In the genomic region with DNA sequence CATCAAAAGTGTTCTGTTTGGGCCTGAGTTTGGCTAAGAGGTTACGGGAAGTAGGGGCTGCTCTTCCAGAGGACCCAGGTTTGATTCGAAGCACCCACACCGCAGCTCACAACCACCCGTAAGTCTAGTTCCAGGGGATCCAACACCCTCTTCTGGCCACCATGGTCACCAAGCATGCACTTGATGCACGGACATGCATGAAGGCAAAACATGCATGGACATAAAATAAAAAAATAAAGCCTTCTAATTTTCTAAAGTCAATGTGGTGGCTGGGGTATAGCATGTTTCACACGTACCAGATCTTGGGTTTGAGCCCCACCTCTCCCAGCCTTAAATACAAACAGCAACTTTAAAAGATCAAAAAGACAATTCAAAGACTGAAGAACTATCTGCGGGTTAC, we compare ENCODE assay signal across 29 mouse cellular contexts. TPM values are rescaled to one million over a fixed set of nuclear protein-coding genes. Genes with fewer than 3 reads are reported as not detected.
"Had no signal": no experiment of that assay in that cellular context is flagged by ENCODE, and none has a peak within 500 bp of the region (broad histone marks: within the 10 kb centered on the region; RNA-seq: fewer than 3 reads in every experiment).

No protein-coding gene starts in this region.

- H3K9ac ChIP-seq: heart, embryonic 12.5 days; hindbrain, embryonic 12.5 days; hindbrain, embryonic 14.5 days; intestine, embryonic 15.5 days; limb, embryonic 12.5 days; liver, embryonic 14.5 days had no signal

- H3K4me3 ChIP-seq: gastrocnemius, adult 2 months; heart, adult 2 months; heart, embryonic 10.5 days; heart, embryonic 12.5 days; hindbrain, embryonic 10.5 days; hindbrain, embryonic 12.5 days; intestine, embryonic 15.5 days; left cerebral cortex, adult 2 months; limb, embryonic 10.5 days; limb, embryonic 12.5 days had no signal

- H3K4me2 ChIP-seq: heart, embryonic 12.5 days; hindbrain, embryonic 12.5 days; hindbrain, embryonic 14.5 days; intestine, embryonic 15.5 days; limb, embryonic 12.5 days had no signal

- ATAC-seq: forebrain, embryonic 16.5 days; hindbrain, embryonic 16.5 days; inflammation-experienced regulatory T-cells, adult 6 months; intestine, embryonic 15.5 days; intestine, postnatal 0 days had no signal

- H3K9me3 ChIP-seq: heart, embryonic 10.5 days; heart, embryonic 12.5 days; hindbrain, embryonic 10.5 days; hindbrain, embryonic 12.5 days; intestine, embryonic 15.5 days; limb, embryonic 10.5 days; limb, embryonic 12.5 days had no signal

- H3K27ac ChIP-seq: gastrocnemius, adult 2 months; heart, adult 2 months; heart, embryonic 10.5 days; hindbrain, embryonic 10.5 days; hindbrain, embryonic 12.5 days; hindbrain, embryonic 14.5 days; intestine, embryonic 15.5 days; left cerebral cortex, adult 2 months; limb, embryonic 10.5 days; limb, embryonic 12.5 days; liver, embryonic 14.5 days had no signal

- DNase-seq: gastrocnemius, adult 2 months; gastrocnemius, postnatal 10 days; gastrocnemius, postnatal 25 days; heart, adult 2 months; heart, postnatal 10 days; heart, postnatal 4 days; kidney, adult 18-20 months; kidney, adult 8-10 months; kidney, postnatal 10 days; kidney, postnatal 25 days; kidney, postnatal 4 days; layer of hippocampus, adult 9-11 months had no signal

- H3K4me1 ChIP-seq: hindbrain, embryonic 10.5 days; hindbrain, embryonic 12.5 days; intestine, embryonic 15.5 days; limb, embryonic 10.5 days; limb, embryonic 12.5 days had no signal

- H3K36me3 ChIP-seq: heart, embryonic 10.5 days; heart, embryonic 12.5 days; hindbrain, embryonic 12.5 days; intestine, embryonic 15.5 days had no signal

- H3K27me3 ChIP-seq: heart, embryonic 12.5 days; hindbrain, embryonic 12.5 days; intestine, embryonic 15.5 days; limb, embryonic 12.5 days had no signal

RNA-seq across cellular contexts. Expression of a gene that starts 35.0 kb away (rescaled TPM):
- total RNA-seq: gastrocnemius, postnatal 10 days; granulocyte monocyte progenitor cell, adult 5-6 weeks; heart, adult 2 months; left cerebral cortex, postnatal 14 days had no signal
- polyA plus RNA-seq: frontal cortex, adult 2 months; heart, adult 2 months; heart, embryonic 12.5 days; inflammation-experienced regulatory T-cells, adult 6 months had no signal
